8 mouse cellular contexts compared by ENCODE assay signal in genomic region chr12:73693347-73693746, GRCm38 (mm10).
DNase-seq lines count a peak whose midpoint lies in the region; ATAC-seq and TF ChIP-seq lines count a peak whose summit lies in the region.

No protein-coding gene starts in this region.

- 25% methylated on average over 4 of the region's 4 CpGs for WGBS in midbrain, embryonic 12.5 days
- 29% methylated on average over 4 of the region's 4 CpGs for WGBS in spleen, adult 2 months

- no peak overlapping the region for H3K4me2 ChIP-seq in midbrain, embryonic 12.5 days (replicated peaks)

- no peaks in the 10 kb centered on the region for H3K27me3 ChIP-seq in midbrain, embryonic 12.5 days
- H3K27me3 ChIP-seq in spleen, adult 2 months (ENCODE audit: control insufficient read depth, insufficient read depth, low read length): no peaks in the 10 kb centered on the region

- peak; percentile 52 for ATAC-seq in frontal cortex, adult (ENCODE audit: low TSS enrichment)
- peak; percentile 70; the same call in 1 of the 2 replicates for ATAC-seq in midbrain, embryonic 12.5 days (ENCODE audit: low FRiP score, low read depth)

- TF ChIP-seq POLR2A in spleen, adult 2 months (IDR thresholded peaks at IDR 0.05; ENCODE audit: low read depth, low read length): no peak

- DNase-seq in gastrocnemius, adult 18-20 months (ENCODE audit: low spot score): peak; percentile 65
- DNase-seq in gastrocnemius, postnatal 25 days: no peak
- peak; percentile 31 for DNase-seq in c-Kit-positive CD71-positive TER-119-negative erythroid progenitor cells, embryonic 14.5 days (ENCODE audit: low read depth)
- DNase-seq in induced T-regulatory cell, adult 2 months (ENCODE audit: low read depth): peak; percentile 93
- peak; percentile 75 to 88 for DNase-seq in left cerebral cortex, postnatal 14 days (ENCODE audit: low spot score in 2 of 2)
- peak in 1 of 2 experiments; percentile 44 for DNase-seq in spleen, adult 2 months (ENCODE audit: low read depth in 1 of 2, low spot score in 2 of 2)

- no peak overlapping the region for H3K27ac ChIP-seq in midbrain, embryonic 12.5 days (replicated peaks)
- H3K27ac ChIP-seq in spleen, adult 2 months (ENCODE audit: insufficient read depth, low read length): no peak overlapping the region

- no peaks in the 10 kb centered on the region for H3K9me3 ChIP-seq in midbrain, embryonic 12.5 days

- H3K4me1 ChIP-seq in midbrain, embryonic 12.5 days: no peaks in the 10 kb centered on the region
- H3K4me1 ChIP-seq in spleen, adult 2 months (ENCODE audit: control insufficient read depth, insufficient read depth, insufficient read length): no peaks in the 10 kb centered on the region; the same call in 1 of the 2 replicates

- intact Hi-C loops in left cerebral cortex, postnatal 14 days (cut with DNase I): loop anchor here (1.0 to 5.0 kb wide), 2 partner anchors 111 to 129 kb away; partner anchors contain the start of gene Prkch

- no peaks in the 10 kb centered on the region for H3K36me3 ChIP-seq in midbrain, embryonic 12.5 days
- no peaks in the 10 kb centered on the region for H3K36me3 ChIP-seq in spleen, adult 2 months (ENCODE audit: control insufficient read depth, insufficient read depth, low read length)

- no peak overlapping the region for H3K9ac ChIP-seq in midbrain, embryonic 12.5 days (replicated peaks)

- H3K4me3 ChIP-seq in midbrain, embryonic 12.5 days: no peak overlapping the region
- no peak overlapping the region for H3K4me3 ChIP-seq in spleen, adult 2 months (ENCODE audit: extremely low read depth, insufficient read depth, insufficient read length)

- peak; percentile 28; the same call in 1 of the 2 replicates for TF ChIP-seq CTCF in spleen, adult 2 months (IDR thresholded peaks at IDR 0.05; ENCODE audit: extremely low read depth, insufficient read depth, insufficient read length, insufficient replicate concordance)
